Mouse (Mus musculus) midbrain, postnatal 0 days (tissue): ENCODE measurements around the gene Cd300ld4. TPM values are rescaled to one million over a fixed set of nuclear protein-coding genes. Genes with fewer than 3 reads are reported as not detected.
"Not testable (repeated sequence)": the region's sequence is repeated elsewhere in the genome, so short reads cannot be mapped to it uniquely, and the experiment has no call there.

ENCODE experiments used
- ATAC-seq: fragments of 200-750 bp; cut with Nextera tagmentation; 2 replicates; pipeline ENCODE4 v1.8.0; 2017; ENCODE audit warnings: moderate number of reproducible peaks, mild to moderate bottlenecking, moderate TSS enrichment, moderate library complexity; ENCODE audit not compliant: low FRiP score
- DNase-seq: peaks from one replicate; pipeline ENCODE4 v3.0.0-alpha.2; 2015; ENCODE audit warnings: low spot score
- H3K27ac ChIP-seq: fragments of 300-500 bp; sonication (generic); 2 replicates; pipeline ENCODE4 v1.5.1; 2014; ENCODE audit warnings: low read depth, mild to moderate bottlenecking, low read length, mixed read lengths
- H3K27me3 ChIP-seq: fragments of 300-500 bp; sonication (generic); 2 replicates; pipeline ENCODE4 v1.6.1; 2014; ENCODE audit warnings: low read length, control low read depth, mixed read lengths; ENCODE audit not compliant: insufficient read depth
- H3K36me3 ChIP-seq: fragments of 300-500 bp; sonication (generic); 2 replicates; pipeline ENCODE4 v1.6.1; 2014; ENCODE audit warnings: low read length, control low read depth, mixed read lengths; ENCODE audit not compliant: insufficient read depth
- H3K4me1 ChIP-seq: fragments of 300-500 bp; sonication (generic); 2 replicates; pipeline ENCODE4 v1.6.1; 2014; ENCODE audit warnings: mild to moderate bottlenecking, control low read depth, antibody characterized with exemption, low read length, mixed read lengths; ENCODE audit not compliant: insufficient read depth
- H3K4me2 ChIP-seq: fragments of 300-500 bp; sonication (generic); 2 replicates; pipeline ENCODE4 v1.6.1; 2014; ENCODE audit warnings: low read depth, mild to moderate bottlenecking, low read length, mixed read lengths; ENCODE audit not compliant: poor library complexity, severe bottlenecking
- H3K4me3 ChIP-seq: fragments of 300-500 bp; sonication (generic); 2 replicates; pipeline ENCODE4 v1.5.1; 2014; ENCODE audit warnings: low read depth, mild to moderate bottlenecking, low read length, moderate library complexity
- H3K9ac ChIP-seq: fragments of 300-500 bp; sonication (generic); replicated peaks from 2 replicates; pipeline ENCODE4 v1.6.1; 2014; ENCODE audit warnings: mild to moderate bottlenecking, low read length, moderate library complexity, mixed read lengths; ENCODE audit not compliant: poor library complexity, severe bottlenecking
- H3K9me3 ChIP-seq: fragments of 300-500 bp; sonication (generic); 2 replicates; pipeline ENCODE4 v1.6.1; 2016; ENCODE audit warnings: low read length, control low read depth
- CTCF ChIP-seq: IDR thresholded peaks from 2 replicates; pipeline ENCODE4 v1.5.1; 2016; ENCODE audit warnings: antibody characterized with exemption, mild to moderate bottlenecking
- WGBS: fragments of 180-500 bp; shearing (Covaris S2); extraction: QIAGEN DNeasy Blood & Tissue Kit; methylation state at CpG from one replicate; pipeline ENCODE4 v1.1.7; 2014; 5-methylcytosine and 5-hydroxymethylcytosine counted together
- polyA plus RNA-seq: library from polyadenylated mRNA; unstranded; fragments of >200 nt; fragmentation: Nextera tagmentation; extraction: Ambion mirVana; gene quantifications from 2 replicates; pipeline ENCODE4 v1.2.1, GENCODE M21; 2015
- total RNA-seq: library from RNA; depleted of rRNA; stranded (reverse); fragments of >200 nt; gene quantifications from 2 replicates; pipeline ENCODE4 v1.2.3, GENCODE M21; 2014

Cd300ld4 gene
- total and polyA plus RNA-seq, 2 experiments from 2014 or later, result not detected

DNA sequence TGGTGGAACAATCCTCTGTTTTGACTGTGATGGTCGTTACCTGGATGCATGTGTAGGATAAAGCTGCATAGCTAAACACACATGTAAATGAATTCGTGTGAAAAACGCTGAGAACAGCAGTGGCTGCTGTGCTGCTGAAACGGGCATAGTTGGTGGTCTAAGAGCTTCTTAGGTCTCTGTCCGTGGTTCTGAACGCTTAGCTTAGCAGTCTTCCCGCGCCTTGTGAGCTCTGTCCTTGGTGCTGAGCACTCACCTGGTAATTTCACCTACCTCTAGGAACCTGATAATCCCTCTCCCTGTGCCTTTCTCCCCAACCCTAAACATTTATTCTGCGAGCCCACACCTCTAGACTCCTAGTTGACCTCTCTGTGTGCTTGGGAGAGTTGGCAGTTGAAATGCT, 25.4 kb upstream of the Cd300ld4 start:
- no peak overlapping the region for H3K4me2 ChIP-seq
- no peaks in the 10 kb centered on the region for H3K4me1 ChIP-seq
- no peaks in the 10 kb centered on the region for H3K9me3 ChIP-seq
- H3K27me3 ChIP-seq, result no peaks in the 10 kb centered on the region
- H3K4me3 ChIP-seq, result no peak overlapping the region
- ATAC-seq, result no peak
- H3K27ac ChIP-seq, result no peak overlapping the region
- DNase-seq, result peak; percentile 37
- 6% methylated on average over 9 of the region's 9 CpGs for WGBS
- TF ChIP-seq CTCF, result no peak
- H3K9ac ChIP-seq, result no peak overlapping the region
- no peaks in the 10 kb centered on the region for H3K36me3 ChIP-seq

DNA sequence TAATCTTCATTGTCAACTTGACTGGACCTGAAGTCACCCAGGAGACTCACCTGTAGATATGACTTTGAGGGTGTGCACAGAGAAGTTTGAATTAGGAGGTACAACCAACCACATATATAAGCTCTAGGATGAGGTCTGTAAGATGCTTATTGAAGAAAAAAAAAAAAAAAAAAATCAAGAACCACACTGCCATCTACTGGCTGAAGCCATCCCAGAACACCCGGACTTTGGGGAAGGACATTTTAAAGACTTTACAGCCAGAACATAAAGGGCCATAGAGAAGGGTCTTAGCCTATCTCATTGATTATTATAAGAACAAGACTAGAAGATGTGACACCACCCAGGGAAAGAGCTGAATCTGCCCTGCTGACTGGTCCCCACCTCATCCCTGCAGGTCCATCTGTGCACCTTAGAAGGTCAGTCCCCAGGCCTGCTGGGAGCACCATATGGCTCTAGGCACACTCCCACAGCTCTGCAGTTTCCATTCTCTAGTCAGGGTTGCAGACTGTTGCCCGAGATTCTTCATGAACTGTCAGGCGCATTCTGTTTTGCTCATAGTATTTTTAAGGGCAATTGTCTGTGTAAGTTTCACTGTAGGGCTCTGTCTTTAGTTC, 22.6 kb upstream of the Cd300ld4 start:
- DNase-seq, result peak; percentile 28

DNA sequence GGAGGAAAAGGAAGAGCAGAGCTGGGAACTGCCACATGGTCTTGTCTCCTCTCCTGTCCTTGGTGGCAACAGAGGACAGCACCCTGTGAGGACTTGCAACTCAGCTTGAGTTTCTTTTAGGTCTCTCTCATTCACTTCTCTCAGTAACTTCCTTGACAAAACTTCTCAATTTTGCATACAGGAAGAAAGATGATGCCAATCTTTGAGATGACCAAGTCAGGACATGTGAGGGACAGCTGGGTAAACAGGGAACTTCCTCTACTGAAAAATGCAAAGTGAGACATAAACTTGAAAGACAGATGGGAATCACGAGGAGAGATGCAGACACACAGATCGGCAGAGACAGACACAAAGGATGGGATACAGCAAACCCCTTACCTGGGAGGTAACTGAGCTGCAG, 21.4 kb upstream of the Cd300ld4 start, which contains the start of gene Cd300ld3:
TSS of gene Cd300ld3 (minus strand) at position 151 of the 400 bp plus-strand sequence.
- ATAC-seq (no peak), DNase-seq (no peak)
- H3K27ac ChIP-seq, result no peak within 1 kb of the TSS
- no peak within 1 kb of the TSS for H3K4me3 ChIP-seq
- H3K36me3 ChIP-seq, result no peaks in the 10 kb centered on the region
- no peak within 1 kb of the TSS for H3K9ac ChIP-seq
- H3K4me1 ChIP-seq, result no peaks in the 10 kb centered on the region
- no peaks in the 10 kb centered on the region for H3K9me3 ChIP-seq
- no peaks in the 10 kb centered on the region for H3K27me3 ChIP-seq
- H3K4me2 ChIP-seq, result no peak within 1 kb of the TSS
- WGBS, result 69% methylated on average over 2 of the region's 2 CpGs
- TF ChIP-seq CTCF, result no peak

More for the DNA sequence above, 22.6 kb upstream of the Cd300ld4 start:
- Histone ChIP-seq H3K4me3 (no peak overlapping the region), H3K9ac (no peak overlapping the region), H3K27me3 (no peaks in the 10 kb centered on the region), H3K4me2 (no peak overlapping the region), H3K9me3 (no peaks in the 10 kb centered on the region), H3K27ac (no peak overlapping the region), H3K4me1 (no peaks in the 10 kb centered on the region), H3K36me3 (no peaks in the 10 kb centered on the region)
- TF ChIP-seq CTCF, result peak; percentile 53
- no peak for ATAC-seq
- 44% methylated on average over 3 of the region's 3 CpGs for WGBS

DNA sequence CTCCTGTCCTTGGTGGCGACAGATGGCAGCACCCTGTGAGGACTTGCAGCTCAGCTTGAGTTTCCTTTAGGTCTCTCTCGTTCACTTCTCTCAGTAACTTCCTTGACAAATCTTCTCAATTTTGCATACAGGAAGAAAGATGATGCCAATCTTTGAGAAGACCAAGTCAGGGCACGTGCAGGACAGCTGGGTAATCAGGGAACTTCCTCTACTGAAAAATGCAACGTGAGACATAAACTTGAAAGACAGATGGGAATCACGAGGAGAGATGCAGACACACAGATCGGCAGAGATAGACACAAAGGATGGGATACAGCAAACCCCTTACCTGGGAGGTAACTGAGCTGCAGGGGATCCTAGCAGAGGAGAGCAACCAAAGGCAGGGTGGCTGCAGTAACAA, 10.9 kb upstream of the Cd300ld4 start, which contains the start of gene Cd300ld5:
TSS of gene Cd300ld5 (minus strand) at position 101 of the 400 bp plus-strand sequence.
- H3K4me3 ChIP-seq, H3K4me2 ChIP-seq, H3K27ac ChIP-seq, H3K4me1 ChIP-seq, H3K9me3 ChIP-seq, H3K9ac ChIP-seq, DNase-seq, H3K36me3 ChIP-seq, ATAC-seq, H3K27me3 ChIP-seq: not testable (repeated sequence)
- WGBS, result no CpG with 5 or more reads among the region's 6 CpGs

DNA sequence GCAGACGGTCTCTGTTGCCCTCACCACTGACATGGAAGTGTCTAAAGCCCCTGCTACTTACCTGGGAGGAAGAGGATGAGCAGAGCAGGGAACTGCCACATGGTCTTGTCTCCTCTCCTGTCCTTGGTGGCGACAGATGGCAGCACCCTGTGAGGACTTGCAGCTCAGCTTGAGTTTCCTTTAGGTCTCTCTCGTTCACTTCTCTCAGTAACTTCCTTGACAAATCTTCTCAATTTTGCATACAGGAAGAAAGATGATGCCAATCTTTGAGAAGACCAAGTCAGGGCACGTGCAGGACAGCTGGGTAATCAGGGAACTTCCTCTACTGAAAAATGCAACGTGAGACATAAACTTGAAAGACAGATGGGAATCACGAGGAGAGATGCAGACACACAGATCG, 10.7 kb downstream of the Cd300ld4 start, which contains the start of gene Cd300ld2:
TSS of gene Cd300ld2 (minus strand) at position 101 of the 400 bp plus-strand sequence.
- not testable (repeated sequence) for DNase-seq, H3K27ac ChIP-seq, ATAC-seq, H3K36me3 ChIP-seq, H3K9me3 ChIP-seq, H3K4me3 ChIP-seq, H3K27me3 ChIP-seq, H3K4me1 ChIP-seq, H3K4me2 ChIP-seq, H3K9ac ChIP-seq
- no CpG with 5 or more reads among the region's 7 CpGs for WGBS

DNA sequence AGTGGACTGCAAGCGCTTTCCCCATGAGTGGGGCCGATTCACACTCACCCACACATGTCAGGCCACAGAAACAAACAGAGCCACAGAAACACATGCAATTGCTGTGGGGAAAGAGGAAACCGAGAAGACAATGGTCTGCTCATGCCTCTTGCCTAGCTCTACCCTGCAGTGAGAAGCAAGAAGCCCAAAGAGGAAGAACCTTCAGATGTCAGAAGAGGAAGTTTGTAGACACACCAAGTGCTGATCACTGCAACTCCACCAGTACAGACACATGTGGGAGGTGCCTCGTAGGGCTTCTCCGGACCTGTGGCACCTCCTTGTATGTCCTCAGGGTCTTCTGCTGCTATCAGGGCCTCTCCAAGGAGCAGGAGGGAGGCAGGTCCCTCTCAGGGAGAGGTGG, 22.7 kb downstream of the Cd300ld4 start:
- 84% methylated on average over 5 of the region's 5 CpGs for WGBS
- TF ChIP-seq CTCF, result no peak
- no peak for DNase-seq

More for the DNA sequence above, 22.7 kb downstream of the Cd300ld4 start:
- Histone ChIP-seq H3K4me1 (no peaks in the 10 kb centered on the region), H3K9me3 (no peaks in the 10 kb centered on the region), H3K27ac (no peak overlapping the region), H3K4me2 (no peak overlapping the region), H3K4me3 (no peak overlapping the region), H3K9ac (no peak overlapping the region), H3K36me3 (no peaks in the 10 kb centered on the region), H3K27me3 (no peaks in the 10 kb centered on the region)
- no peak for ATAC-seq
